Mouse (Mus musculus) liver, embryonic 16.5 days (tissue): Measurements from ENCODE around the gene Whamm. TPM values are rescaled to one million over a fixed set of nuclear protein-coding genes. Genes with fewer than 3 reads are reported as not detected.
A peak's percentile ranks its signal among the peaks of the same experiment; 100 is the strongest.

Source experiments
- microRNA counts: library from miRNA; unstranded; fragments of <30 nt; microRNA quantifications from one replicate; lab custom pipeline; 2016
- polyA plus RNA-seq: library from polyadenylated mRNA; unstranded; fragments of >200 nt; fragmentation: Nextera tagmentation; extraction: Ambion mirVana; gene quantifications from 2 replicates; pipeline ENCODE4 v1.2.1, GENCODE M21; 2015

Gene Whamm
- polyA plus RNA-seq, 1 experiment from 2014 or later, result 2.4 TPM

MicroRNAs encoded within 50 kb of the gene (microRNA counts, 519-probe panel; counts per million panel counts)
- microRNA mmu-miR-1839-3p (lab: Ali Mortazavi, UCI), result 1,714 counts per million, percentile 18 among the panel's probes with 10 or more counts
- microRNA mmu-miR-1839-5p (lab: Ali Mortazavi, UCI), result 1,883 counts per million, percentile 22 among the panel's probes with 10 or more counts

Other genes with a start within 250 kb of the Whamm start
- gene Rps17, start 226.0 kb upstream of the Whamm start, polyA plus RNA-seq, result 564 and 643 TPM in 2 replicates
- gene Cpeb1, start 115.8 kb upstream of the Whamm start, polyA plus RNA-seq, result not detected in 2 replicates
- 0.07 TPM in 1 of 2 replicates, not detected in the other for gene Ap3b2, start 77.3 kb upstream of the Whamm start, polyA plus RNA-seq
- gene BC048679, start 73.0 kb upstream of the Whamm start, polyA plus RNA-seq, result not detected in 2 replicates
- 0.21 and 0.59 TPM in 2 replicates for gene Fsd2, start 4.3 kb upstream of the Whamm start, polyA plus RNA-seq
- gene Homer2, start 136.3 kb downstream of the Whamm start, polyA plus RNA-seq, result 2.8 and 3.3 TPM in 2 replicates
- 52.9 and 62.2 TPM in 2 replicates for gene Ramac, start 191.7 kb downstream of the Whamm start, polyA plus RNA-seq
- 19.0 and 19.2 TPM in 2 replicates for gene 3110040N11Rik, start 218.2 kb downstream of the Whamm start, polyA plus RNA-seq